Comparison of ENCODE assay signal across 22 mouse cellular contexts in genomic region chr11:69970222-69970621, GRCm38 (mm10). TPM values are rescaled to one million over a fixed set of nuclear protein-coding genes. Genes with fewer than 3 reads are reported as not detected.
DNase-seq lines count a peak whose midpoint lies in the region; ATAC-seq and TF ChIP-seq lines count a peak whose summit lies in the region.
"Had no signal": no experiment of that assay in that cellular context is flagged by ENCODE, and none has a peak within 500 bp of the region (broad histone marks: within the 10 kb centered on the region; RNA-seq: fewer than 3 reads in every experiment).

No protein-coding gene starts in this region.

- no peak overlapping the region for H3K9ac ChIP-seq in limb, embryonic 12.5 days (replicated peaks)
- H3K9ac ChIP-seq in intestine, embryonic 15.5 days: no peak overlapping the region
- no peak overlapping the region for H3K9ac ChIP-seq in hindbrain, embryonic 11.5 days (ENCODE audit: low read depth, low read length)
- H3K9ac ChIP-seq: embryonic facial prominence, embryonic 12.5 days; forebrain, embryonic 12.5 days; heart, embryonic 15.5 days; hindbrain, embryonic 15.5 days had no signal

- 0 out of 2 replicates have a peak overlapping the region, but pooled peaks have one; percentile 5 for H3K27ac ChIP-seq in limb, embryonic 12.5 days
- H3K27ac ChIP-seq in limb, embryonic 10.5 days: no peak overlapping the region
- peak overlapping the region; percentile 81 for H3K27ac ChIP-seq in intestine, embryonic 15.5 days
- H3K27ac ChIP-seq in small intestine, adult 2 months (ENCODE audit: insufficient read depth, low read depth, low read length): peak overlapping the region; percentile 83
- H3K27ac ChIP-seq in hindbrain, embryonic 11.5 days (ENCODE audit: low read depth, low read length): no peak overlapping the region
- H3K27ac ChIP-seq: embryonic facial prominence, embryonic 12.5 days; forebrain, embryonic 12.5 days; heart, adult 2 months; heart, embryonic 15.5 days; hindbrain, embryonic 15.5 days had no signal

- no peak for TF ChIP-seq POLR2A in small intestine, adult 2 months (IDR thresholded peaks at IDR 0.05; ENCODE audit: low read depth, low read length)

- ATAC-seq in limb, embryonic 12.5 days (ENCODE audit: insufficient number of reproducible peaks, insufficient read depth, low FRiP score, low TSS enrichment, low read depth): no peak
- no peak for ATAC-seq in intestine, embryonic 15.5 days
- ATAC-seq in hindbrain, embryonic 11.5 days (ENCODE audit: low FRiP score): no peak
- ATAC-seq: forebrain, embryonic 16.5 days had no signal

- no peak overlapping the region for H3K4me2 ChIP-seq in limb, embryonic 12.5 days
- H3K4me2 ChIP-seq in intestine, embryonic 15.5 days (replicated peaks): no peak overlapping the region
- H3K4me2 ChIP-seq in hindbrain, embryonic 11.5 days (replicated peaks; ENCODE audit: low read depth, low read length): no peak overlapping the region
- H3K4me2 ChIP-seq: embryonic facial prominence, embryonic 12.5 days; forebrain, embryonic 12.5 days; heart, embryonic 11.5 days; heart, embryonic 15.5 days; hindbrain, embryonic 15.5 days had no signal

- H3K4me3 ChIP-seq in limb, embryonic 12.5 days (replicated peaks): no peak overlapping the region
- H3K4me3 ChIP-seq in limb, embryonic 10.5 days: no peak overlapping the region
- no peak overlapping the region for H3K4me3 ChIP-seq in intestine, embryonic 15.5 days (replicated peaks)
- H3K4me3 ChIP-seq in small intestine, adult 2 months (ENCODE audit: low read depth, low read length): no peak overlapping the region
- no peak overlapping the region for H3K4me3 ChIP-seq in hindbrain, embryonic 11.5 days (ENCODE audit: low read depth, low read length)
- H3K4me3 ChIP-seq: embryonic facial prominence, embryonic 12.5 days; forebrain, embryonic 12.5 days; heart, adult 2 months; heart, embryonic 15.5 days; hindbrain, embryonic 15.5 days had no signal

- WGBS in limb, embryonic 12.5 days: 78% methylated on average over 6 of the region's 6 CpGs
- WGBS in limb, embryonic 10.5 days: 87% methylated on average over 6 of the region's 6 CpGs
- WGBS in intestine, embryonic 15.5 days: 64% methylated on average over 6 of the region's 6 CpGs
- 23% methylated on average over 6 of the region's 6 CpGs for WGBS in small intestine, adult 2 months
- WGBS in hindbrain, embryonic 11.5 days: 85% methylated on average over 6 of the region's 6 CpGs

- TF ChIP-seq CTCF in small intestine, adult 2 months (IDR thresholded peaks at IDR 0.05; ENCODE audit: extremely low read depth, insufficient read length, insufficient replicate concordance, low read depth, low read length): no peak

- peaks cover 35% of the 10 kb centered on the region for H3K27me3 ChIP-seq in limb, embryonic 12.5 days
- peaks cover 37% of the 10 kb centered on the region for H3K27me3 ChIP-seq in limb, embryonic 10.5 days (ENCODE audit: low read depth, poor library complexity, severe bottlenecking)
- H3K27me3 ChIP-seq in intestine, embryonic 15.5 days (replicated peaks): peaks cover 14% of the 10 kb centered on the region
- no peaks in the 10 kb centered on the region for H3K27me3 ChIP-seq in small intestine, adult 2 months (ENCODE audit: control insufficient read depth, insufficient read depth, low read length)
- peaks cover 26% of the 10 kb centered on the region for H3K27me3 ChIP-seq in hindbrain, embryonic 11.5 days (ENCODE audit: control insufficient read depth, insufficient read depth, low read length)

- no peaks in the 10 kb centered on the region for H3K9me3 ChIP-seq in limb, embryonic 12.5 days
- H3K9me3 ChIP-seq in limb, embryonic 10.5 days (replicated peaks): no peaks in the 10 kb centered on the region
- no peaks in the 10 kb centered on the region for H3K9me3 ChIP-seq in intestine, embryonic 15.5 days
- H3K9me3 ChIP-seq in hindbrain, embryonic 11.5 days (ENCODE audit: control insufficient read depth, low read length): no peaks in the 10 kb centered on the region
- H3K9me3 ChIP-seq: embryonic facial prominence, embryonic 12.5 days; forebrain, embryonic 12.5 days; heart, embryonic 15.5 days; hindbrain, embryonic 15.5 days had no signal

- DNase-seq in limb, embryonic 10.5 days (ENCODE audit: low spot score): no peak
- no peak for DNase-seq in hindbrain, embryonic 11.5 days (ENCODE audit: low spot score)
- no peak for DNase-seq in lung, postnatal 4 days
- DNase-seq: adrenal gland, adult 8-10 months; adrenal gland, postnatal 36 days; cerebellum, adult 11 months; cerebellum, adult 8-10 months; cerebellum, postnatal 14 days; embryo, embryonic 11 days; gastrocnemius, postnatal 14 days; heart, adult 2 months; heart, postnatal 14 days had no signal

- H3K36me3 ChIP-seq in limb, embryonic 12.5 days: peaks cover 73% of the 10 kb centered on the region
- H3K36me3 ChIP-seq in limb, embryonic 10.5 days: peaks cover 77% of the 10 kb centered on the region
- peaks cover 26% of the 10 kb centered on the region for H3K36me3 ChIP-seq in intestine, embryonic 15.5 days
- H3K36me3 ChIP-seq in small intestine, adult 2 months (ENCODE audit: control insufficient read depth, insufficient read depth, low read length): peaks cover 49% of the 10 kb centered on the region
- peaks cover 3% of the 10 kb centered on the region; the same call in 1 of the 2 replicates for H3K36me3 ChIP-seq in hindbrain, embryonic 11.5 days (ENCODE audit: control insufficient read depth, insufficient read depth, low read length)

- peaks cover 16% of the 10 kb centered on the region for H3K4me1 ChIP-seq in limb, embryonic 12.5 days (replicated peaks)
- H3K4me1 ChIP-seq in limb, embryonic 10.5 days: peaks cover 14% of the 10 kb centered on the region
- no peaks in the 10 kb centered on the region; the same call in 1 of the 2 replicates for H3K4me1 ChIP-seq in intestine, embryonic 15.5 days (replicated peaks)
- H3K4me1 ChIP-seq in small intestine, adult 2 months (ENCODE audit: control insufficient read depth, insufficient read depth, insufficient read length, low read length): peaks cover 13% of the 10 kb centered on the region; the same call in 1 of the 2 replicates
- peaks cover 2% of the 10 kb centered on the region; the same call in 1 of the 2 replicates for H3K4me1 ChIP-seq in hindbrain, embryonic 11.5 days (replicated peaks; ENCODE audit: control insufficient read depth, insufficient read depth, low read length)

RNA-seq across cellular contexts. Expression of gene Cldn7, which starts 5.6 kb away (rescaled TPM):
- polyA plus RNA-seq in limb, embryonic 12.5 days (2016; fragmentation: Nextera tagmentation; extraction: Ambion mirVana): 15.7 and 18.1 TPM in 2 replicates
- 28.7 and 35.4 TPM in 2 replicates for polyA plus RNA-seq in limb, embryonic 10.5 days (2016; fragmentation: Nextera tagmentation; extraction: Ambion mirVana)
- 977 and 1,030 TPM in 2 replicates for polyA plus RNA-seq in intestine, embryonic 15.5 days (2015; fragmentation: Nextera tagmentation; extraction: Ambion mirVana)
- 521 and 1,844 TPM in 2 replicates for polyA plus RNA-seq in small intestine, adult 2 months (2012; rRNA removed)
- polyA plus RNA-seq in hindbrain, embryonic 11.5 days (2014; fragmentation: Nextera tagmentation; extraction: Ambion mirVana): 8.2 and 8.4 TPM in 2 replicates
- polyA plus RNA-seq: forebrain, embryonic 16.5 days; G1E had no signal

RNA-seq across cellular contexts. Expression of gene Ctdnep1, which starts 10.7 kb away (rescaled TPM):
- 24.5 and 27.8 TPM in 2 replicates for polyA plus RNA-seq in limb, embryonic 12.5 days (2016; fragmentation: Nextera tagmentation; extraction: Ambion mirVana)
- 22.2 and 24.8 TPM in 2 replicates for polyA plus RNA-seq in limb, embryonic 10.5 days (2016; fragmentation: Nextera tagmentation; extraction: Ambion mirVana)
- polyA plus RNA-seq in intestine, embryonic 15.5 days (2015; fragmentation: Nextera tagmentation; extraction: Ambion mirVana): 23.2 and 26.3 TPM in 2 replicates
- 59.7 and 116 TPM in 2 replicates for polyA plus RNA-seq in small intestine, adult 2 months (2012; rRNA removed)
- 23.8 and 26.8 TPM in 2 replicates for polyA plus RNA-seq in hindbrain, embryonic 11.5 days (2014; fragmentation: Nextera tagmentation; extraction: Ambion mirVana)

RNA-seq across cellular contexts. Expression of gene Elp5, which starts 12.1 kb away (rescaled TPM):
- polyA plus RNA-seq in limb, embryonic 12.5 days (2016; fragmentation: Nextera tagmentation; extraction: Ambion mirVana): 124 and 126 TPM in 2 replicates
- 154 and 176 TPM in 2 replicates for polyA plus RNA-seq in limb, embryonic 10.5 days (2016; fragmentation: Nextera tagmentation; extraction: Ambion mirVana)
- 102 and 105 TPM in 2 replicates for polyA plus RNA-seq in intestine, embryonic 15.5 days (2015; fragmentation: Nextera tagmentation; extraction: Ambion mirVana)
- 24.4 and 37.8 TPM in 2 replicates for polyA plus RNA-seq in small intestine, adult 2 months (2012; rRNA removed)
- polyA plus RNA-seq in hindbrain, embryonic 11.5 days (2014; fragmentation: Nextera tagmentation; extraction: Ambion mirVana): 154 and 163 TPM in 2 replicates

RNA-seq across cellular contexts. Expression of gene Gabarap, which starts 20.7 kb away (rescaled TPM):
- polyA plus RNA-seq in limb, embryonic 12.5 days (2016; fragmentation: Nextera tagmentation; extraction: Ambion mirVana): 398 and 426 TPM in 2 replicates
- 280 and 332 TPM in 2 replicates for polyA plus RNA-seq in limb, embryonic 10.5 days (2016; fragmentation: Nextera tagmentation; extraction: Ambion mirVana)
- 529 and 559 TPM in 2 replicates for polyA plus RNA-seq in intestine, embryonic 15.5 days (2015; fragmentation: Nextera tagmentation; extraction: Ambion mirVana)
- polyA plus RNA-seq in small intestine, adult 2 months (2012; rRNA removed): 211 and 564 TPM in 2 replicates
- polyA plus RNA-seq in hindbrain, embryonic 11.5 days (2014; fragmentation: Nextera tagmentation; extraction: Ambion mirVana): 621 and 643 TPM in 2 replicates

RNA-seq across cellular contexts. Expression of gene Slc2a4, which starts 22.2 kb away (rescaled TPM):
- polyA plus RNA-seq in limb, embryonic 12.5 days (2016; fragmentation: Nextera tagmentation; extraction: Ambion mirVana): 34.1 and 35.7 TPM in 2 replicates
- 19.9 and 29.3 TPM in 2 replicates for polyA plus RNA-seq in limb, embryonic 10.5 days (2016; fragmentation: Nextera tagmentation; extraction: Ambion mirVana)
- polyA plus RNA-seq in intestine, embryonic 15.5 days (2015; fragmentation: Nextera tagmentation; extraction: Ambion mirVana): 20.4 and 21.8 TPM in 2 replicates
- polyA plus RNA-seq in small intestine, adult 2 months (2012; rRNA removed): 11.2 and 12.9 TPM in 2 replicates
- polyA plus RNA-seq in hindbrain, embryonic 11.5 days (2014; fragmentation: Nextera tagmentation; extraction: Ambion mirVana): 7.9 and 9.6 TPM in 2 replicates

Comparison
In these comparisons a context has a peak if more than half of its experiments do, and no peak if none do; other contexts are left out.
1. H3K27ac ChIP-seq: peak in limb, embryonic 12.5 days (single experiment), intestine, embryonic 15.5 days (single experiment) and small intestine, adult 2 months (single experiment); none in limb, embryonic 10.5 days (single experiment) and hindbrain, embryonic 11.5 days (single experiment).
2. RNA of gene Cldn7, which starts 5.6 kb away (polyA plus RNA-seq): 521 to 1,844 TPM in small intestine, adult 2 months and 977 to 1,030 TPM in intestine, embryonic 15.5 days; 28.7 to 35.4 TPM in limb, embryonic 10.5 days, 15.7 to 18.1 TPM in limb, embryonic 12.5 days and 8.2 to 8.4 TPM in hindbrain, embryonic 11.5 days; every median in the first group is over 10 times any median in the second.